ENCODE assay signal across 8 mouse cellular contexts in genomic region chr16:22438441-22439373, GRCm38 (mm10). TPM values are rescaled to one million over a fixed set of nuclear protein-coding genes. Genes with fewer than 3 reads are reported as not detected.
DNase-seq lines count a peak whose midpoint lies in the region; ATAC-seq and TF ChIP-seq lines count a peak whose summit lies in the region.

No protein-coding gene starts in this region.

- peaks cover 6% of the 10 kb centered on the region for H3K4me1 ChIP-seq in ES-Bruce4 (ENCODE audit: control insufficient read depth, insufficient read depth, low read length)
- no peaks in the 10 kb centered on the region for H3K4me1 ChIP-seq in bone marrow, adult 2 months (ENCODE audit: control insufficient read depth, insufficient read depth, low read length)
- H3K4me1 ChIP-seq in forebrain, embryonic 11.5 days (replicated peaks; ENCODE audit: control insufficient read depth, insufficient read depth, low read length), result peaks cover 15% of the 10 kb centered on the region; the same call in 1 of the 2 replicates
- peaks cover 18% of the 10 kb centered on the region for H3K4me1 ChIP-seq in heart, embryonic 16.5 days (ENCODE audit: control insufficient read depth, insufficient read depth, low read length)
- H3K4me1 ChIP-seq in liver, embryonic 16.5 days (ENCODE audit: control insufficient read depth, low read depth, low read length), result peaks cover 8% of the 10 kb centered on the region
- peaks cover 34% of the 10 kb centered on the region for H3K4me1 ChIP-seq in neural tube, embryonic 15.5 days

- H3K4me3 ChIP-seq in ES-Bruce4 (ENCODE audit: low read depth, low read length), result peak overlapping the region; percentile 80
- H3K4me3 ChIP-seq in bone marrow, adult 2 months (replicated peaks; ENCODE audit: control insufficient read depth, low read depth, low read length), result peak overlapping the region; percentile 71
- H3K4me3 ChIP-seq in forebrain, embryonic 11.5 days (ENCODE audit: low read depth, low read length), result peak overlapping the region; percentile 70
- H3K4me3 ChIP-seq in heart, embryonic 16.5 days (ENCODE audit: low read length), result peak overlapping the region; percentile 91
- peak overlapping the region; percentile 75 for H3K4me3 ChIP-seq in liver, embryonic 16.5 days (ENCODE audit: low read depth, low read length)
- peak overlapping the region; percentile 89 for H3K4me3 ChIP-seq in neural tube, embryonic 15.5 days (replicated peaks)

- DNase-seq in forebrain, embryonic 11.5 days (ENCODE audit: low spot score), result peak; percentile 94
- peak; percentile 75 to 86 for DNase-seq in kidney, postnatal 36 days
- peak; percentile 59 to 64 for DNase-seq in thymus, postnatal 10 days (ENCODE audit: low spot score in 2 of 2)

- no peaks in the 10 kb centered on the region for H3K27me3 ChIP-seq in ES-Bruce4 (ENCODE audit: control insufficient read depth, insufficient read depth, low read length, poor library complexity, severe bottlenecking)
- H3K27me3 ChIP-seq in forebrain, embryonic 11.5 days (ENCODE audit: control insufficient read depth, insufficient read depth, low read length), result peaks cover 44% of the 10 kb centered on the region
- H3K27me3 ChIP-seq in heart, embryonic 16.5 days (ENCODE audit: control insufficient read depth, insufficient read depth, low read length), result no peaks in the 10 kb centered on the region
- peaks cover 18% of the 10 kb centered on the region for H3K27me3 ChIP-seq in liver, embryonic 16.5 days (ENCODE audit: control insufficient read depth, insufficient read depth, low read depth, low read length)
- peaks cover 48% of the 10 kb centered on the region for H3K27me3 ChIP-seq in neural tube, embryonic 15.5 days (replicated peaks)

- peak; percentile 68 for ATAC-seq in forebrain, embryonic 11.5 days (replicated peaks; ENCODE audit: low FRiP score)
- peak; percentile 4; the same call in 1 of the 2 replicates for ATAC-seq in heart, embryonic 16.5 days (replicated peaks; ENCODE audit: extremely low read depth, insufficient read depth, low FRiP score)
- peak; percentile 2; the same call in 1 of the 2 replicates for ATAC-seq in liver, embryonic 16.5 days (ENCODE audit: low read depth)
- peak; percentile 52 for ATAC-seq in neural tube, embryonic 15.5 days (ENCODE audit: low FRiP score)

- H3K9ac ChIP-seq in ES-Bruce4 (ENCODE audit: low read depth, poor library complexity, severe bottlenecking), result peak overlapping the region; percentile 99
- H3K9ac ChIP-seq in forebrain, embryonic 11.5 days (ENCODE audit: low read length), result peak overlapping the region; percentile 65
- peak overlapping the region; percentile 88 for H3K9ac ChIP-seq in heart, embryonic 16.5 days (ENCODE audit: low read length)
- peak overlapping the region; percentile 72 for H3K9ac ChIP-seq in liver, embryonic 16.5 days (ENCODE audit: low read depth, low read length)
- H3K9ac ChIP-seq in neural tube, embryonic 15.5 days (replicated peaks), result peak overlapping the region; percentile 70

- no peak for TF ChIP-seq POLR2A in ES-Bruce4 (IDR thresholded peaks at IDR 0.05; ENCODE audit: insufficient read depth, low read length)
- TF ChIP-seq POLR2A in bone marrow, adult 2 months (IDR thresholded peaks at IDR 0.05; ENCODE audit: borderline replicate concordance, control insufficient read depth, low read depth, low read length), result no peak

- TF ChIP-seq EP300 in ES-Bruce4 (IDR thresholded peaks at IDR 0.05; ENCODE audit: insufficient read depth, low read depth, low read length), result 0 out of 2 replicates have a peak, but pooled peaks have one; percentile 44

- WGBS in bone marrow, adult 2 months, result 1% methylated on average over 58 of the region's 59 CpGs
- under 1% methylated on average over 59 of the region's 59 CpGs for WGBS in forebrain, embryonic 11.5 days
- whole genome bisulfite sequencing in heart, embryonic 16.5 days, result under 1% methylated on average over 59 of the region's 59 CpGs
- under 1% methylated on average over 59 of the region's 59 CpGs for WGBS in liver, embryonic 16.5 days (ENCODE audit: insufficient replicate concordance)
- WGBS in neural tube, embryonic 15.5 days, result under 1% methylated on average over 59 of the region's 59 CpGs

- H3K9me3 ChIP-seq in ES-Bruce4 (replicated peaks; ENCODE audit: control insufficient read depth, insufficient read depth, low read length, poor library complexity, severe bottlenecking), result no peaks in the 10 kb centered on the region
- no peaks in the 10 kb centered on the region for H3K9me3 ChIP-seq in forebrain, embryonic 11.5 days (ENCODE audit: control insufficient read depth, low read length)
- H3K9me3 ChIP-seq in heart, embryonic 16.5 days (replicated peaks; ENCODE audit: control insufficient read depth, low read length), result no peaks in the 10 kb centered on the region
- no peaks in the 10 kb centered on the region for H3K9me3 ChIP-seq in liver, embryonic 16.5 days (replicated peaks; ENCODE audit: control insufficient read depth, low read length)
- H3K9me3 ChIP-seq in neural tube, embryonic 15.5 days (replicated peaks), result no peaks in the 10 kb centered on the region

- H3K4me2 ChIP-seq in forebrain, embryonic 11.5 days (ENCODE audit: low read depth, low read length, severe bottlenecking), result peak overlapping the region; percentile 99
- H3K4me2 ChIP-seq in heart, embryonic 16.5 days (ENCODE audit: low read depth, low read length), result peak overlapping the region; percentile 99
- peak overlapping the region; percentile 97 for H3K4me2 ChIP-seq in liver, embryonic 16.5 days (ENCODE audit: low read depth, low read length)
- H3K4me2 ChIP-seq in neural tube, embryonic 15.5 days, result peak overlapping the region; percentile 99

- peak overlapping the region; percentile 30; the same call in 1 of the 2 replicates for H3K27ac ChIP-seq in ES-Bruce4 (ENCODE audit: insufficient read depth, low read length)
- H3K27ac ChIP-seq in bone marrow, adult 2 months (ENCODE audit: control insufficient read depth, insufficient read depth, low read depth, low read length, poor library complexity), result peak overlapping the region; percentile 29; the same call in 1 of the 2 replicates
- peak overlapping the region; percentile 8 for H3K27ac ChIP-seq in forebrain, embryonic 11.5 days (ENCODE audit: low read depth, low read length)
- peak overlapping the region; percentile 80 for H3K27ac ChIP-seq in heart, embryonic 16.5 days (ENCODE audit: low read length)
- H3K27ac ChIP-seq in liver, embryonic 16.5 days (ENCODE audit: low read length), result 0 out of 2 replicates have a peak overlapping the region, but pooled peaks have one; percentile 30
- peak overlapping the region; percentile 81 for H3K27ac ChIP-seq in neural tube, embryonic 15.5 days (replicated peaks)

- TF ChIP-seq CTCF in ES-Bruce4 (IDR thresholded peaks at IDR 0.05; ENCODE audit: low read depth, low read length), result no peak
- no peak for TF ChIP-seq CTCF in bone marrow, adult 2 months (IDR thresholded peaks at IDR 0.05; ENCODE audit: control insufficient read depth, insufficient read depth, low read length)

- peaks cover 19% of the 10 kb centered on the region for H3K36me3 ChIP-seq in ES-Bruce4 (ENCODE audit: control insufficient read depth, insufficient read depth, low read length, poor library complexity, severe bottlenecking)
- no peaks in the 10 kb centered on the region for H3K36me3 ChIP-seq in forebrain, embryonic 11.5 days (ENCODE audit: control insufficient read depth, insufficient read depth, low read length)
- peaks cover 4% of the 10 kb centered on the region for H3K36me3 ChIP-seq in heart, embryonic 16.5 days (ENCODE audit: control insufficient read depth, insufficient read depth)
- no peaks in the 10 kb centered on the region for H3K36me3 ChIP-seq in liver, embryonic 16.5 days (ENCODE audit: control insufficient read depth, insufficient read depth)
- no peaks in the 10 kb centered on the region for H3K36me3 ChIP-seq in neural tube, embryonic 15.5 days

RNA-seq across cellular contexts. Expression of gene Etv5, which starts 0.8 kb away (rescaled TPM):
- 130 and 133 TPM in 2 replicates for polyA plus RNA-seq in ES-Bruce4 (2011; ENCODE audit: insufficient read depth, insufficient read length, low read depth, missing spikeins)
- polyA plus RNA-seq in bone marrow, adult 2 months (2011; ENCODE audit: insufficient read depth, insufficient read length, low replicate concordance, missing spikeins), result 2.3 and 18.0 TPM in 2 replicates
- polyA plus RNA-seq in forebrain, embryonic 11.5 days (2014; fragmentation: Nextera tagmentation; extraction: Ambion mirVana), result 25.9 and 27.7 TPM in 2 replicates
- polyA plus RNA-seq in heart, embryonic 16.5 days (2015; fragmentation: Nextera tagmentation; extraction: Ambion mirVana), result 19.7 and 28.6 TPM in 2 replicates
- 3.2 and 3.8 TPM in 2 replicates for polyA plus RNA-seq in liver, embryonic 16.5 days (2015; fragmentation: Nextera tagmentation; extraction: Ambion mirVana)
- 22.3 and 24.6 TPM in 2 replicates for polyA plus RNA-seq in neural tube, embryonic 15.5 days (2015; fragmentation: Nextera tagmentation; extraction: Ambion mirVana)

Comparison
In these comparisons a context has a peak if more than half of its experiments do, and no peak if none do; other contexts are left out.
1. Peak in every context shown above with its lines: DNase-seq, ATAC-seq, H3K4me3 ChIP-seq and H3K27ac ChIP-seq.
2. H3K27ac ChIP-seq: peak in every context shown above with its lines; median percentile 81 in neural tube, embryonic 15.5 days; 80 in heart, embryonic 16.5 days; 30 in ES-Bruce4; 30 in liver, embryonic 16.5 days; 29 in bone marrow, adult 2 months; 8 in forebrain, embryonic 11.5 days.
3. ATAC-seq: peak in every context shown above with its lines; median percentile 68 in forebrain, embryonic 11.5 days; 52 in neural tube, embryonic 15.5 days; 4 in heart, embryonic 16.5 days; 2 in liver, embryonic 16.5 days.